In the genomic region with DNA sequence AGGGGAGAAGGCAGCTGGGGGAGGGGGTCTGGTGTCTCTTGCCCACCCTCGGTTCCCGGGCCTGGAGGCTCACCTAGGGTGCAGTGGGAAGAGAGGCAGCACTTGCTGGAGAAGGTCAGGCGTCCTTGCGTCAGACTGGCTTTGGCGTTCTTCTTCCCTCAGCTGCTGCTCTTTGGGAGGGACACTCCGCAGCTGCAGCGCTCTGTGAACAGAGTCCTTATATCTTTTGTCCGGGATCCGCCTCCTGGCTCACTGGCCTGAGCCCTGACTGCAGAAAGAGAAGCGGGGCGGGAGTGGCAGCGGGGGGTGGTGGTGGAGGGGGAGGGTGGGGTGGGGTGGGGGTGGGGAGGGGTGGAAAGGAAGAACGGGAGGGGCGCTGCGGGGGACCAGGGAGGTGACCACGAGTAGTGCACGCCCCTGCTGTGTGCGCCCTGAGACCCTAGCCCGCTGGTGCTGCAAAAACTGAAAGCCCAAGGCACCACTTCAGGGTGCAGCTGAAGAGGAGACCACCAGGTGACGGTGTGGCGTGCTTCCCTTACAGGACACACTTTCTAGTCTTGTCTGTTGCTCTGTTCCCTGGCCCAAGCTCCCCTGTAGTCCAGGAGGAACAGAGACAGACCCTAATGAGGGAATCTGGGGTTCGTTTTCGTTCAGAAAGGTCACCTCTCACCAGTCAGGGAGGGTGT, we compare ENCODE assay signal across 8 mouse cellular contexts. TPM values are rescaled to one million over a fixed set of nuclear protein-coding genes. Genes with fewer than 3 reads are reported as not detected.
A peak's percentile ranks its signal among the peaks of the same experiment; 100 is the strongest.
DNase-seq lines count a peak whose midpoint lies in the region; ATAC-seq and TF ChIP-seq lines count a peak whose summit lies in the region.

Gene G0s2, minus strand, starts transcription at position 302 of the 686 bp plus-strand sequence.

- no peaks in the 10 kb centered on the region for H3K9me3 ChIP-seq in hindbrain, embryonic 11.5 days (ENCODE audit: control insufficient read depth, low read length)
- no peaks in the 10 kb centered on the region for H3K9me3 ChIP-seq in lung, embryonic 14.5 days (ENCODE audit: low read depth, low read length)

- H3K4me3 ChIP-seq in hindbrain, embryonic 11.5 days (ENCODE audit: low read depth, low read length) = peak within 1 kb of the TSS; percentile 37
- H3K4me3 ChIP-seq in lung, embryonic 14.5 days (ENCODE audit: low read depth, low read length) = peak within 1 kb of the TSS; percentile 45
- peak within 1 kb of the TSS; percentile 41 for H3K4me3 ChIP-seq in olfactory bulb, adult 2 months (ENCODE audit: insufficient read depth, low read depth, low read length)

- no peaks in the 10 kb centered on the region for H3K27me3 ChIP-seq in hindbrain, embryonic 11.5 days (ENCODE audit: control insufficient read depth, insufficient read depth, low read length)
- no peaks in the 10 kb centered on the region for H3K27me3 ChIP-seq in lung, embryonic 14.5 days (ENCODE audit: insufficient read depth, low read length)

- peak within 1 kb of the TSS; percentile 79 for H3K9ac ChIP-seq in hindbrain, embryonic 11.5 days (ENCODE audit: low read depth, low read length)
- peak within 1 kb of the TSS; percentile 72 for H3K9ac ChIP-seq in lung, embryonic 14.5 days

- 0 out of 2 replicates have a peak, but pooled peaks cover 3% of the 10 kb centered on the region for H3K4me1 ChIP-seq in hindbrain, embryonic 11.5 days (replicated peaks; ENCODE audit: control insufficient read depth, insufficient read depth, low read length)
- H3K4me1 ChIP-seq in lung, embryonic 14.5 days (ENCODE audit: insufficient read depth) = 0 out of 2 replicates have a peak, but pooled peaks cover 3% of the 10 kb centered on the region
- peaks cover 13% of the 10 kb centered on the region for H3K4me1 ChIP-seq in olfactory bulb, adult 2 months (ENCODE audit: control insufficient read depth, insufficient read depth, low read length)

- H3K4me2 ChIP-seq in hindbrain, embryonic 11.5 days (replicated peaks; ENCODE audit: low read depth, low read length) = peak within 1 kb of the TSS; percentile 71
- peak within 1 kb of the TSS; percentile 85 for H3K4me2 ChIP-seq in lung, embryonic 14.5 days

- no peak for TF ChIP-seq POLR2A in olfactory bulb, adult 2 months (IDR thresholded peaks at IDR 0.05; ENCODE audit: insufficient read depth, low read depth, low read length)

- 0% methylated on average over 19 of the region's 23 CpGs for WGBS in hindbrain, embryonic 11.5 days
- under 1% methylated on average over 23 of the region's 23 CpGs for WGBS in lung, embryonic 14.5 days
- 5% methylated on average over 23 of the region's 23 CpGs for WGBS in olfactory bulb, adult 2 months

- peak; percentile 38 for DNase-seq in Muller cell, postnatal 12 days (ENCODE audit: inconsistent ontology term)
- DNase-seq in cerebellum, postnatal 25 days = peak; percentile 40 to 56
- peak; percentile 23 to 35 for DNase-seq in frontal cortex, postnatal 25 days (ENCODE audit: low spot score in 2 of 2)
- DNase-seq in hindbrain, embryonic 11.5 days (ENCODE audit: low spot score) = peak; percentile 64
- DNase-seq in layer of hippocampus, adult 9-10 months (ENCODE audit: low spot score) = peak; percentile 25
- DNase-seq in lung, embryonic 14.5 days = peak; percentile 84
- peak; percentile 50 to 52 for DNase-seq in thymus, postnatal 36 days

- ATAC-seq in hindbrain, embryonic 11.5 days (ENCODE audit: low FRiP score) = peak; percentile 88
- ATAC-seq in lung, embryonic 14.5 days (ENCODE audit: insufficient read depth) = peak; percentile 89

- H3K36me3 ChIP-seq in hindbrain, embryonic 11.5 days (ENCODE audit: control insufficient read depth, insufficient read depth, low read length) = no peaks in the 10 kb centered on the region
- no peaks in the 10 kb centered on the region for H3K36me3 ChIP-seq in lung, embryonic 14.5 days (ENCODE audit: insufficient read depth)

- peak within 1 kb of the TSS; percentile 55 for H3K27ac ChIP-seq in hindbrain, embryonic 11.5 days (ENCODE audit: low read depth, low read length)
- peak within 1 kb of the TSS; percentile 88 for H3K27ac ChIP-seq in lung, embryonic 14.5 days (ENCODE audit: low read depth)
- H3K27ac ChIP-seq in olfactory bulb, adult 2 months (ENCODE audit: insufficient read depth, low read depth, low read length) = peak within 1 kb of the TSS; percentile 68

- TF ChIP-seq CTCF in lung, embryonic 14.5 days (IDR thresholded peaks at IDR 0.05; ENCODE audit: low read depth) = peak; percentile 80
- peak; percentile 28; the same call in 1 of the 2 replicates for TF ChIP-seq CTCF in olfactory bulb, adult 2 months (IDR thresholded peaks at IDR 0.05; ENCODE audit: insufficient read depth, low read depth, low read length)

RNA-seq across cellular contexts. Expression of gene G0s2, which starts in this region (rescaled TPM):
- 6.3 and 7.5 TPM in 2 replicates for polyA plus RNA-seq in hindbrain, embryonic 11.5 days (2014; fragmentation: Nextera tagmentation; extraction: Ambion mirVana)
- 49.0 and 67.3 TPM in 2 replicates for polyA plus RNA-seq in lung, embryonic 14.5 days (2014; fragmentation: Nextera tagmentation; extraction: Ambion mirVana)
- not detected in 2 replicates for polyA plus RNA-seq in olfactory bulb, adult 2 months (2012; ENCODE audit: insufficient read depth, insufficient read length, low replicate concordance, missing spikeins)

Comparison
In these comparisons a context has a peak if more than half of its experiments do, and no peak if none do; other contexts are left out.
1. Peak in every context shown above with its lines: DNase-seq, ATAC-seq, H3K4me3 ChIP-seq and H3K27ac ChIP-seq.
2. DNase-seq: peak in every context shown above with its lines; median percentile 84 in lung, embryonic 14.5 days; 64 in hindbrain, embryonic 11.5 days; 51 in thymus, postnatal 36 days; 48 in cerebellum, postnatal 25 days; 38 in Muller cell, postnatal 12 days; 29 in frontal cortex, postnatal 25 days; 25 in layer of hippocampus, adult 9-10 months.